Mouse (Mus musculus) liver, embryonic 15.5 days (tissue): ENCODE data around the gene Irf4. TPM values are rescaled to one million over a fixed set of nuclear protein-coding genes. Genes with fewer than 3 reads are reported as not detected.

Experiments used
- ATAC-seq: fragments of 200-750 bp; cut with Nextera tagmentation; 2 replicates; pipeline ENCODE4 v1.8.0; 2017; ENCODE audit warnings: moderate number of reproducible peaks, mild to moderate bottlenecking, moderate library complexity; ENCODE audit not compliant: insufficient read depth
- H3K27ac ChIP-seq: fragments of 300-500 bp; sonication (generic); replicated peaks from 2 replicates; pipeline ENCODE4 v1.5.1; 2015; ENCODE audit warnings: mild to moderate bottlenecking, inconsistent platforms
- H3K27me3 ChIP-seq: fragments of 300-500 bp; sonication (generic); 2 replicates; pipeline ENCODE4 v1.6.1; 2015; ENCODE audit warnings: mild to moderate bottlenecking, inconsistent platforms
- H3K36me3 ChIP-seq: fragments of 300-500 bp; sonication (generic); replicated peaks from 2 replicates; pipeline ENCODE4 v1.6.1; 2015; ENCODE audit warnings: moderate library complexity, mild to moderate bottlenecking, inconsistent platforms
- H3K4me1 ChIP-seq: fragments of 300-500 bp; sonication (generic); replicated peaks from 2 replicates; pipeline ENCODE4 v1.6.1; 2015; ENCODE audit warnings: inconsistent platforms
- H3K4me2 ChIP-seq: fragments of 300-500 bp; sonication (generic); 2 replicates; pipeline ENCODE4 v1.6.1; 2015; ENCODE audit warnings: moderate library complexity, mild to moderate bottlenecking, inconsistent platforms
- H3K4me3 ChIP-seq: fragments of 300-500 bp; sonication (generic); replicated peaks from 2 replicates; pipeline ENCODE4 v1.5.1; 2015; ENCODE audit warnings: mild to moderate bottlenecking, inconsistent platforms
- H3K9ac ChIP-seq: fragments of 300-500 bp; sonication (generic); 2 replicates; pipeline ENCODE4 v1.6.1; 2015; ENCODE audit warnings: moderate library complexity, mild to moderate bottlenecking, inconsistent platforms
- H3K9me3 ChIP-seq: fragments of 300-500 bp; sonication (generic); replicated peaks from 2 replicates; pipeline ENCODE4 v1.6.1; 2016; ENCODE audit warnings: inconsistent platforms
- WGBS: fragments of 180-500 bp; shearing (Covaris S2); methylation state at CpG from one replicate; pipeline ENCODE4 v1.1.7; 2015; ENCODE audit warnings: mixed read lengths; ENCODE audit not compliant: insufficient replicate concordance; 5-methylcytosine and 5-hydroxymethylcytosine counted together
- polyA plus RNA-seq: library from polyadenylated mRNA; unstranded; fragments of >200 nt; fragmentation: Nextera tagmentation; extraction: Ambion mirVana; gene quantifications from 2 replicates; pipeline ENCODE4 v1.2.1, GENCODE M21; 2015

The Irf4 gene
- polyA plus RNA-seq, 1 experiment from 2014 or later = 0.30 TPM

GRCm38 (mm10) chr13:30754066-30754465 lies 5.0 kb downstream of the Irf4 start:
- no peak overlapping the region for H3K9ac ChIP-seq
- 55% methylated on average over 4 of the region's 4 CpGs for WGBS
- no peaks in the 10 kb centered on the region for H3K9me3 ChIP-seq
- H3K4me3 ChIP-seq = no peak overlapping the region
- ATAC-seq = no peak
- peaks cover 4% of the 10 kb centered on the region for H3K4me1 ChIP-seq
- no peaks in the 10 kb centered on the region for H3K36me3 ChIP-seq
- no peak overlapping the region for H3K4me2 ChIP-seq
- H3K27me3 ChIP-seq = peaks cover 40% of the 10 kb centered on the region
- H3K27ac ChIP-seq = no peak overlapping the region

DNA sequence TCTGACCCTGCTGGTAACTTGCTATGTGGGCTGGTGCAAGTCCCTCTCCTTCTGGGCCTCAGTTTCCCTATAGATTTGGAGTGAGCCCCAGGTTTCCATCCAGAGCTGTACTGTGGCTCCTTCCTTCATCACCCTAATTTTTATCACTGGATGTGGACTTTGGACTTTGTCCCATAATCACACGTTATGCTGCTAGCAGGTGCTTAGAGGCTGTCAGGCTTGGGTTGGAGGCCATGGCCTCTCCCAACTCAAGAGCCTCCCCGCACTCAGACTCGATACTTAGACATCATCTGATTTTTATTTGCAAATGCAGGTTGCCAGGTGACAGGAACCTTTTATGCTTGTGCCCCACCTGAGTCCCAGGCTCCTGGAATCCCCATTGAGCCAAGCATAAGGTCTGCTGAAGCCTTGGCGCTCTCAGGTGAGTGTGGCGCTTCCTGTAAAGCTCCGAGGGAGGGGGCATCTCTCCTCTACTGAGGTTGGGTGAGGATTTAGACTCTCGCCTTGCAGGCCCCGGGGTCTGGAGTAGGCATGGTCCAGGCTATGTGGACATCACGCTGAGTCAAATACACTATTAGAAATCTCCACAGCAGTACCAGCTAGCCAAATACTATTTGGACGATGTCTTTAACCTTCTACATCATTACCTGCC lies 5.9 kb downstream of the Irf4 start:
- WGBS = 60% methylated on average over 10 of the region's 10 CpGs
- Histone ChIP-seq H3K9me3 (no peaks in the 10 kb centered on the region), H3K4me3 (no peak overlapping the region), H3K36me3 (no peaks in the 10 kb centered on the region), H3K27ac (no peak overlapping the region), H3K4me2 (no peak overlapping the region), H3K27me3 (peaks cover 31% of the 10 kb centered on the region), H3K4me1 (no peaks in the 10 kb centered on the region), H3K9ac (no peak overlapping the region)
- ATAC-seq = no peak

DNA sequence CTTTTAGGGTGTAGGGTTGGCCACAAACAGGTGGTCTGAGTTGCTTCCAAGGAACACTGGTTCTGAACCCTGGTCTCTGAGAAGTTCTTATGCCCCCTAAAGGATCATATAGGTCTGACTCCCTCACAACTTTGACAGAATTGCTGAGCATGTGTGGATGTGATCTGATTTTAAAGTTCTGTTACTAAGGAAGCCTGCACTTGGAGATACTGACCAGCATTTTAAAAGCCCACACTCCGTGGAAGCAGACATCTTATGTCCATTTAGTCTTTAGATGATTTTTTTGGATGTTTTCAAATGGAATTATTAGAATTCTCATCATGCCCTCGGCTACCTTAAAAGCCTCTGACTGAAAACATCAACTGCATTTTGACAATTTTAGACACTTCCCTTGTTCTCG lies 6.6 kb downstream of the Irf4 start:
- WGBS = 31% methylated on average over 3 of the region's 3 CpGs
- H3K4me3 ChIP-seq = no peak overlapping the region
- no peaks in the 10 kb centered on the region for H3K4me1 ChIP-seq
- no peak overlapping the region for H3K9ac ChIP-seq
- H3K27me3 ChIP-seq = peaks cover 25% of the 10 kb centered on the region
- H3K36me3 ChIP-seq = no peaks in the 10 kb centered on the region
- H3K27ac ChIP-seq = no peak overlapping the region
- no peak overlapping the region for H3K4me2 ChIP-seq
- ATAC-seq = no peak
- no peaks in the 10 kb centered on the region for H3K9me3 ChIP-seq

DNA sequence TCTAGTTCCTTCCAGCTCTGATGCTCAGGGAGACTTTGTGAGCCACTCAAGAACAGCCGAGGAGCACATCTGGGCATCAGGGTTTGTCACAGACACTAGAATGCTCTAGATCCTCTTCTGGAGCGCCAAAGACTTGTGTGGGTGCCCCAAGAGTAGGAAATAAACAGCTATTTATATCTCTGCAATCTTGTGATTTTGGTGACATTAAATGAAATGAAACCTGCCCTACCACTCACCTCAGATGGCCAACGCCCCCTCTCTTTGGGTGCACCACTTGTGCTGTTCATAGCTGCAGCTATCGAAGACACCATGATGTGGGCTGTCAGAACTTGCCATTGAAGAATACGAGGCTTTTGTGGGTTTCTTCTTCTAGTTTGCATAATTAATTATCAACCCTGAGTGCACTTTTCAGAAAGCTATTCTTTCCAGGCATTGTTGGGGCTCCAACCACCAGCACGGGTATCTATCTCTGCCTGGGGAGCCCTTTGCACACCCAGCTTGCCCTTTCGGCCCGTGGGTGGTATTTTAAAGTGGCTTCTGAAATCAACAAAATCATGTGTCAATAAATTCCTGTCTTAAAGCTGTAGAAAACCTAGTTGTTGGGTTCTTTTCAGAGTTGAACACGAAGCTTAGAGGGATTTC lies 7.1 kb downstream of the Irf4 start:
- H3K27ac ChIP-seq = no peak overlapping the region
- no peaks in the 10 kb centered on the region for H3K36me3 ChIP-seq
- no peak for ATAC-seq
- no peak overlapping the region for H3K9ac ChIP-seq
- H3K4me3 ChIP-seq = no peak overlapping the region
- no peaks in the 10 kb centered on the region for H3K9me3 ChIP-seq
- no peak overlapping the region for H3K4me2 ChIP-seq
- peaks cover 19% of the 10 kb centered on the region for H3K27me3 ChIP-seq
- WGBS = 51% methylated on average over 9 of the region's 9 CpGs
- no peaks in the 10 kb centered on the region for H3K4me1 ChIP-seq

DNA sequence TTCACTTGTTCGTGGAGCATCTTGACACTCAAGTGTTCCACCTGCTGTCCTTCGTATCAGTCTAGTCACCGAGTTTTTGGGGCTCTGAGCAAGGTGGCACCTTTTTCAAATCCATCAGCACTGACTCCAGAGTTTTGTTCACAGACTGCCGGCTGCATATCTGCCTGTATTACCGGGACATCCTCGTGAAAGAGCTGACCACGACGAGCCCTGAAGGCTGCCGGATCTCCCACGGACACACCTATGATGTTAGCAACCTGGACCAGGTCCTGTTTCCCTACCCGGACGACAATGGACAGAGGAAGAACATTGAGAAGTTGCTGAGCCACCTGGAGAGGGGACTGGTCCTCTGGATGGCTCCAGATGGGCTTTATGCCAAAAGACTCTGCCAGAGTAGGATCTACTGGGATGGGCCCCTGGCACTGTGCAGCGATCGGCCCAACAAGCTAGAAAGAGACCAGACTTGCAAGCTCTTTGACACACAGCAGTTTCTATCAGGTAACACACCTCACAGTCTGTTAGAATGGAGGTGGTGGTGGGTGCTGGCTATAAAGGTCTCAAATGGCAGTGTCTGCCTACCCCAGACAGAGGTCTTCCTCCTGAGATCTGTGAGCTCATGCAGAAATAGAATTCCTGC lies 8.4 kb downstream of the Irf4 start:
- no peak overlapping the region for H3K9ac ChIP-seq

GRCm38 (mm10) chr13:30758789-30759381 lies 9.9 kb downstream of the Irf4 start:
- 67% methylated on average over 11 of the region's 11 CpGs for WGBS
- H3K27ac ChIP-seq = no peak overlapping the region
- H3K27me3 ChIP-seq = no peaks in the 10 kb centered on the region
- no peak for ATAC-seq
- H3K4me2 ChIP-seq = no peak overlapping the region
- H3K36me3 ChIP-seq = no peaks in the 10 kb centered on the region
- no peak overlapping the region for H3K9ac ChIP-seq
- no peaks in the 10 kb centered on the region for H3K4me1 ChIP-seq
- H3K4me3 ChIP-seq = no peak overlapping the region
- H3K9me3 ChIP-seq = no peaks in the 10 kb centered on the region

More for the DNA sequence above, 8.4 kb downstream of the Irf4 start:
- Histone ChIP-seq H3K27me3 (peaks cover 7% of the 10 kb centered on the region), H3K36me3 (no peaks in the 10 kb centered on the region), H3K4me3 (no peak overlapping the region), H3K4me2 (no peak overlapping the region), H3K4me1 (no peaks in the 10 kb centered on the region), H3K27ac (no peak overlapping the region), H3K9me3 (no peaks in the 10 kb centered on the region)
- no peak for ATAC-seq
- WGBS = 64% methylated on average over 14 of the region's 14 CpGs

DNA sequence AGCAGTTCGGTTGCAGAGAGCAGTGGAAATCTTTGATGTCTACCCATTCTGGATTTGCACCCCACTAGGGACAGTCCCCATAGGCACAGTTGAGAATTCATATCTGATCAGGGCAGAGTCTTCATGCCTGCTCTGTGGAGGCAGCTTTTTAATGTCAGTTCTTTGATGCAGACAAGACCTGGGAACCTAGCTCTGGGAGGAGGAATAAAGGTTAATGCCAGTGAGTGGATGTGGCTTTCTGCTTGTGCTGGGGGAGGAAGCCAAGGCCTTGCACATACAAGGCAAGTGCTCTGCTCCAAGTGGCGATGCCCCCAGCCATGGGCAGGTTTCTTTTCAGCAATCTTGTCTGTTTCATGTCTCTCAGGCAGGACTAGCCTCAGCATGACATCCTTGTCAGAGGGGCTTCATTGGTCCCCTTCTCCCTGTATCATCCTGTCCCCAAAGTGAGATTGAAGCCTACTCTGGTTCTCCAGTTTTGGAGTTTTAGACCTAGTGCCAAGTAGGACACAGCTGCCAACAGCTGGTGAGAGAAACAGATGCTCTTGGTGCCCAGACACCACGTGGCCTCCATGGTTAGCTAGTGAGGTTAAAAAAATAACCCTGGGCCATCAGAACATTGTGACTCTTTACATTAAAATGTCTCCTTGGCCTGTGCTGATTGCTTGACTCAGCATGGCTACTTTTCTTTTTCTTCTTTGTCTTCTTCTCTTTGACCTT lies 11.5 kb downstream of the Irf4 start:
- no peaks in the 10 kb centered on the region for H3K27me3 ChIP-seq
- no peak overlapping the region for H3K4me3 ChIP-seq
- no peak overlapping the region for H3K4me2 ChIP-seq
- ATAC-seq = no peak
- H3K4me1 ChIP-seq = no peaks in the 10 kb centered on the region
- H3K36me3 ChIP-seq = no peaks in the 10 kb centered on the region
- H3K9me3 ChIP-seq = no peaks in the 10 kb centered on the region
- no peak overlapping the region for H3K9ac ChIP-seq
- 44% methylated on average over 3 of the region's 3 CpGs for WGBS
- no peak overlapping the region for H3K27ac ChIP-seq

- H3K36me3 ChIP-seq = no peaks in the 10 kb centered on the region
- H3K9ac ChIP-seq = no peak overlapping the region
- H3K27ac ChIP-seq = no peak overlapping the region
- no peak overlapping the region for H3K4me2 ChIP-seq
- WGBS = 57% methylated on average over 8 of the region's 8 CpGs
- no peak for ATAC-seq
- no peaks in the 10 kb centered on the region for H3K27me3 ChIP-seq
- no peak overlapping the region for H3K4me3 ChIP-seq
- H3K4me1 ChIP-seq = no peaks in the 10 kb centered on the region
- no peaks in the 10 kb centered on the region for H3K9me3 ChIP-seq
Measured at GRCm38 (mm10) chr13:30761151-30761631, 12.2 kb downstream of the Irf4 start.

GRCm38 (mm10) chr13:30762224-30762623 lies 13.2 kb downstream of the Irf4 start:
- Histone ChIP-seq H3K9me3 (no peaks in the 10 kb centered on the region), H3K27ac (no peak overlapping the region), H3K4me1 (no peaks in the 10 kb centered on the region), H3K4me2 (no peak overlapping the region), H3K36me3 (no peaks in the 10 kb centered on the region), H3K27me3 (no peaks in the 10 kb centered on the region), H3K9ac (no peak overlapping the region), H3K4me3 (no peak overlapping the region)
- 52% methylated on average over 4 of the region's 4 CpGs for WGBS
- no peak for ATAC-seq

DNA sequence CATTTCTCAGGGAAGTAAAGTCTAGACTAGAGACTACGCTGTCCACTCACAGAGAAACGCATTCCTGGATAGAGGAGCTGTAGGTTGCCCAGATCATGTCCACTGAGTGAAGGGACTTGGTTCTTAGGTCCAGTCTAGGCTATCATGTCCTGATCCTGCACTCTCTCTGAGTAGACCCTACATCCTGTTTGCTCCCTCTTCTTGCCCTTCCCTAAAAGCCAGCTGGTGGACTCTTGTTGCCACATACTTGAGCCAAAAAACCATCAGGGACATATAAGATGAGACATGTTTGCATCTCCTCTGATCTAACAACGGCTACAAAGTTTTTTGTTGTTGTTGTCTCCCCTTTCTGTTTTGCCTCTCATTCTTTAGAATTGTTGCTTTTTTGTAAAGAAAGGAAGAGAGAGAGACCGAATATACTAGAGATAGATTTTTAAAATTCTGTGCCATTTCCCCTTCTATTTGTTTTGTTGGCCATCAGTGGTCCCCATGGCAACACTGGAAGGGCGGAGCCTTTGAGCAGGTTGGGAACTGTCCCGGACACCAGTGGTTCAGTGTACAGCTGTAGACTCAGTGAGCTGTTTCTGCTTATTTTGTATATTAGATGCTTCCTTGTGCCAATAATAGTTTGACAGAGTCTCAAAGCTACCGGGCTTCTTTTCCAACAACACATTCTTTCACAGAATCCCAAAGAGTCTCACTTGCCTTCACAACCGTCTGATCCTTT lies 15.2 kb downstream of the Irf4 start:
- no peak overlapping the region for H3K9ac ChIP-seq
- H3K27me3 ChIP-seq = no peaks in the 10 kb centered on the region
- WGBS = 54% methylated on average over 8 of the region's 8 CpGs
- H3K4me2 ChIP-seq = no peak overlapping the region
- H3K9me3 ChIP-seq = no peaks in the 10 kb centered on the region
- H3K27ac ChIP-seq = no peak overlapping the region
- ATAC-seq = no peak
- H3K4me3 ChIP-seq = no peak overlapping the region
- H3K36me3 ChIP-seq = no peaks in the 10 kb centered on the region
- no peaks in the 10 kb centered on the region for H3K4me1 ChIP-seq
